Mouse (Mus musculus) ovary, adult 10 weeks (tissue): ENCODE results near the gene Olfr167. TPM values are rescaled to one million over a fixed set of nuclear protein-coding genes. Genes with fewer than 3 reads are reported as not detected.

ENCODE experiments used
- polyA plus RNA-seq: library from polyadenylated mRNA; stranded (reverse); fragments of 350-450 nt; fragmentation: Illumina TruSeq; extraction: RNeasy Lipid Tissue Mini Kit (QIAGEN cat#74804); gene quantifications from one replicate; pipeline ENCODE4 v1.2.3, GENCODE M21; 2014

The Olfr167 gene
- not detected for polyA plus RNA-seq

DNA sequence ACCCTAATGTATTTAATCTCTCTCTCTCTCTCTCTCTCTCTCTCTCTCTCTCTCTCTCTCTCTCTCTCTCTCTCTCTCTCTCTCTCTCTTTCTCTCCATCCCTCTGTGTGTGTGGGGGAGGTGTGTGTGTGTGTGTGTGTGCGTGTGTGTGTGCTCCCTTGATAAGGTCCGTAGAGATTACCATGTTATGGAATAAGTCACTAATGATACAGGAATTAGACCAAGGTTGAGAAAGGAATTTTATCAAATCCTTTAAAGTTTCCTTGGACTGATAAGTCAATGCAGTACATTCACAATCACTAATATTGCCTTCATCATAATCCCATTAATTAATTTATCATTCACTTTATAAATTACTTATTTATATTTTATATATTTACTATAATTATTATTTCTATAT, at the start of gene Olfr167:
Olfr167 (minus strand) TSS at position 101 of the 400 bp plus-strand sequence.

DNA sequence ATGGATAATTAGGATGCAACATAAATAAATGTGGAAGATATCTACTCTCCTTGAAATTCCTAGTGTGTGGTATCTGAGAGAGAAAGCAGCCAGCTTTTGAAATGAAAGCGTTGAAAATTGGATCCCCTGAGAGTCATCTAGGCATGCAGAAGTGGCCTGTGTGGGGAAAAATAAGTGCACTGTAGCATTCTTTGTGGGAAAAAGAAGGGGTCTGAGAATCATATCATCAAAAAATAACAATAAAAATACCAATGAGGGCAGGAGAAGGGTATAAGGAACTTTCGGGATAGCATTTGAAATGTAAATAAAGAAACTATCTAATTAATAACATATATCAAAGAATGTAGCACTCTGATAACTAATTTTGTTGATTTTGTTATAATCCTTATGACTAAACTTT, 49.6 kb upstream of the Olfr167 start, which contains the start of gene Olfr169:
Olfr169 (minus strand) TSS at position 101 of the 400 bp plus-strand sequence.

DNA sequence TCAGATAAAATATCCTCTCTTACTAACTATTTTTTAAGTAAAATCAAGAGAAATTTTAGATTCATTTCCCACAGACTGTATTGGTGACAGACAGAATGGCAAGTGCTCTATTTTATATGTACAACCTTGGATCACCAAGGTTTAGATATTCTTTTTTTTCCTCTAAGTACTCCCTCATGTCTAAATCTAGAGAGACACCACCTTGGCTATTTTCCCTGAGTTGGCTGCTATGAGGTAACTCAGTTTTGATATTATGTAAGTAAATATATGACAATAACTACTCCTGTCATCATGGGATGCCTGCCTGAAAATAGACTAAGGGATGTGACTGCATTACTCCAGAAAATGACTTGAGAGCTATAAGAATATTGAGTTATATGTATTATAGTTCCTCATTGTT, 13.4 kb upstream of the Olfr167 start, which contains the start of gene Olfr168:
Olfr168 (minus strand) TSS at position 101 of the 400 bp plus-strand sequence.

DNA sequence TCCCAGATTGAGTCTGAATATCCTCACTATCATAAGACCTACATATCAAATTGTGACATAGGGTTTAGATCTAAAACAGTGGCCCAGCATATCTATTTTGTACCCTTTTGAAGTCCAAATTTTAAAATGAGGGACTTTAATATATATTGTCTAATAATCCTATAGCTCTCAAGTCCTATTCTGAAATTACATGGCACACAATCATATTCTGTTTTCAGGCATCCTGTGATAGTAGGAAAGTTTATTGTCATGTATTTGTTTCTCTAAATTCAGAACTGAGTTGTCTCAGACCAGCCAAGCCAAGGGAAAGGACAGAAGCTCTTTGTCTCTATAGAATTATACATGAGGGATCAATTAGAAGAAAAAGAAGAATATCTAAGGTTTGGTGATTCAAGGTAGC, 38.7 kb downstream of the Olfr167 start, which contains the start of gene Olfr166:
Olfr166 (plus strand) TSS at position 301 of the 400 bp plus-strand sequence.

Other genes with a start within 250 kb of the Olfr167 start
- gene Olfr164, start 208.2 kb downstream of the Olfr167 start, polyA plus RNA-seq, result not detected
- not detected for gene Olfr165, start 99.1 kb downstream of the Olfr167 start, polyA plus RNA-seq
- not detected for gene Olfr166, start 38.6 kb downstream of the Olfr167 start, polyA plus RNA-seq
- not detected for gene Olfr168, start 13.3 kb upstream of the Olfr167 start, polyA plus RNA-seq
- gene Olfr169, start 49.5 kb upstream of the Olfr167 start, polyA plus RNA-seq, result not detected
- not detected for gene Olfr170, start 89.6 kb upstream of the Olfr167 start, polyA plus RNA-seq
- gene Olfr171, start 107.7 kb upstream of the Olfr167 start, polyA plus RNA-seq, result not detected
- gene Lamp3, start 184.1 kb upstream of the Olfr167 start, polyA plus RNA-seq, result not detected
- gene B3gnt5, start 237.9 kb upstream of the Olfr167 start, polyA plus RNA-seq, result 3.7 TPM